ENCODE assay signal across 25 mouse cellular contexts in the genomic region with DNA sequence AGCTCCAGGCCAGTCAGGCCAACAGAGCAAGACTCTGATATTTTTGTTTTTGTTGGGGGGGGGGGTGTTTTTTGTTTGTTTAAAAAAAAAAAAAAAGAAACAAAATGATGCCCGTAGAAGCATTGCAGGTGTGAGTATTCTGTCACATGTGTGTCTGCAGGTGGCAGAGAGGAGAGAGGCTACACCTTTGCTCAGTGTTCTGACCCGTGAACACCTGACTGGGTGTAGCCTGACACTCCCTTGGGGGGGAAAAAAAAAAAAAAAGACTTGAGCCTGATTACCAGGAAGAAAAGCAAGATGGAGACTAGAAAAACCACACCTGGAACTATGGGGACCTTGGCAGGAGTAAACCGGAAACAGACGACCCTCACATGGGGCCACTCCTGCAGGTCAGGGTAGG.
DNase-seq lines count a peak whose midpoint lies in the region; ATAC-seq and TF ChIP-seq lines count a peak whose summit lies in the region.
"Had no signal": no experiment of that assay in that cellular context is flagged by ENCODE, and none has a peak within 500 bp of the region (broad histone marks: within the 10 kb centered on the region; RNA-seq: fewer than 3 reads in every experiment).

No protein-coding gene starts in this region.

- ATAC-seq in forebrain, embryonic 13.5 days = no peak
- peak; percentile 52 for ATAC-seq in intestine, embryonic 15.5 days
- peak; percentile 63 for ATAC-seq in intestine, postnatal 0 days
- peak; percentile 61; the same call in 1 of the 2 replicates for ATAC-seq in stomach, postnatal 0 days (ENCODE audit: low FRiP score, low TSS enrichment)
- no peak for ATAC-seq in erythroid progenitor cell, adult 5-6 weeks (replicated peaks; ENCODE audit: low FRiP score, poor library complexity, severe bottlenecking)
- ATAC-seq: activated CD4-positive, CD25-positive, alpha-beta regulatory T cell, adult 4 months; CD4-positive, CD25-positive, alpha-beta regulatory T cell, adult 4 months; forebrain, embryonic 14.5 days; forebrain, embryonic 16.5 days; Patski had no signal

- H3K36me3 ChIP-seq in forebrain, embryonic 10.5 days (replicated peaks) = no peaks in the 10 kb centered on the region
- H3K36me3 ChIP-seq in forebrain, embryonic 13.5 days (ENCODE audit: poor library complexity, severe bottlenecking) = no peaks in the 10 kb centered on the region
- H3K36me3 ChIP-seq in intestine, embryonic 15.5 days = no peaks in the 10 kb centered on the region
- no peaks in the 10 kb centered on the region for H3K36me3 ChIP-seq in intestine, postnatal 0 days (ENCODE audit: control insufficient read depth, insufficient read depth)
- H3K36me3 ChIP-seq in stomach, postnatal 0 days (ENCODE audit: control insufficient read depth, insufficient read depth, low read length) = no peaks in the 10 kb centered on the region
- H3K36me3 ChIP-seq: embryonic facial prominence, embryonic 10.5 days; embryonic facial prominence, embryonic 12.5 days; G1E had no signal

- peak overlapping the region; percentile 72 for H3K27ac ChIP-seq in forebrain, embryonic 10.5 days
- no peak overlapping the region for H3K27ac ChIP-seq in forebrain, embryonic 13.5 days
- no peak overlapping the region for H3K27ac ChIP-seq in intestine, embryonic 15.5 days
- no peak overlapping the region for H3K27ac ChIP-seq in intestine, postnatal 0 days (ENCODE audit: low read depth, low read length)
- H3K27ac ChIP-seq in stomach, postnatal 0 days (replicated peaks) = no peak overlapping the region
- H3K27ac ChIP-seq: embryonic facial prominence, embryonic 10.5 days; embryonic facial prominence, embryonic 12.5 days had no signal

- H3K4me1 ChIP-seq in forebrain, embryonic 10.5 days = peaks cover 32% of the 10 kb centered on the region
- peaks cover 12% of the 10 kb centered on the region for H3K4me1 ChIP-seq in forebrain, embryonic 13.5 days
- H3K4me1 ChIP-seq in intestine, embryonic 15.5 days (replicated peaks) = peaks cover 3% of the 10 kb centered on the region
- 0 out of 2 replicates have a peak, but pooled peaks cover 3% of the 10 kb centered on the region for H3K4me1 ChIP-seq in intestine, postnatal 0 days (replicated peaks; ENCODE audit: control insufficient read depth, insufficient read depth, low read length)
- no peaks in the 10 kb centered on the region for H3K4me1 ChIP-seq in stomach, postnatal 0 days (replicated peaks; ENCODE audit: control insufficient read depth, insufficient read depth)

- TF ChIP-seq CTCF in intestine, postnatal 0 days (IDR thresholded peaks at IDR 0.05; ENCODE audit: low read depth) = 0 out of 2 replicates have a peak, but pooled peaks have one; percentile 3
- no peak for TF ChIP-seq CTCF in stomach, postnatal 0 days (IDR thresholded peaks at IDR 0.05; ENCODE audit: low read depth)

- H3K4me3 ChIP-seq in forebrain, embryonic 10.5 days = no peak overlapping the region
- H3K4me3 ChIP-seq in forebrain, embryonic 13.5 days = no peak overlapping the region
- H3K4me3 ChIP-seq in intestine, embryonic 15.5 days (replicated peaks) = no peak overlapping the region
- no peak overlapping the region for H3K4me3 ChIP-seq in intestine, postnatal 0 days (ENCODE audit: low read depth, low read length)
- H3K4me3 ChIP-seq in stomach, postnatal 0 days (ENCODE audit: low read depth, low read length) = no peak overlapping the region
- H3K4me3 ChIP-seq: embryonic facial prominence, embryonic 10.5 days; embryonic facial prominence, embryonic 12.5 days had no signal

- peaks cover 26% of the 10 kb centered on the region for H3K27me3 ChIP-seq in forebrain, embryonic 10.5 days (ENCODE audit: poor library complexity, severe bottlenecking)
- H3K27me3 ChIP-seq in forebrain, embryonic 13.5 days = peaks cover under 1% of the 10 kb centered on the region; the same call in 1 of the 2 replicates
- no peaks in the 10 kb centered on the region for H3K27me3 ChIP-seq in intestine, embryonic 15.5 days (replicated peaks)
- H3K27me3 ChIP-seq in intestine, postnatal 0 days (replicated peaks; ENCODE audit: control insufficient read depth, insufficient read depth, low read length) = no peaks in the 10 kb centered on the region
- no peaks in the 10 kb centered on the region for H3K27me3 ChIP-seq in stomach, postnatal 0 days (ENCODE audit: control insufficient read depth, insufficient read depth, low read length)
- H3K27me3 ChIP-seq: CH12.LX; embryonic facial prominence, embryonic 12.5 days; Patski had no signal

- DNase-seq in forebrain, embryonic 10.5 days (ENCODE audit: extremely low spot score, low spot score) = no peak
- peak; percentile 42 for DNase-seq in stomach, postnatal 0 days (ENCODE audit: low spot score)
- no peak for DNase-seq in cerebellum, postnatal 25 days
- DNase-seq: adrenal gland, adult 2 months; adrenal gland, postnatal 10 days; adrenal gland, postnatal 25 days; B cell, adult 2 months; cerebellum, adult 11 months; cerebellum, adult 18-20 months; cerebellum, adult 8-10 months; cerebellum, adult 9-11 months; cerebellum, postnatal 14 days had no signal

- no peak for TF ChIP-seq EP300 in stomach, postnatal 0 days (optimal IDR thresholded peaks at IDR 0.05)

- no peak overlapping the region for H3K4me2 ChIP-seq in forebrain, embryonic 13.5 days
- no peak overlapping the region for H3K4me2 ChIP-seq in intestine, embryonic 15.5 days (replicated peaks)
- H3K4me2 ChIP-seq in intestine, postnatal 0 days (replicated peaks; ENCODE audit: low read depth) = no peak overlapping the region
- no peak overlapping the region for H3K4me2 ChIP-seq in stomach, postnatal 0 days (replicated peaks; ENCODE audit: low read depth)
- H3K4me2 ChIP-seq: embryonic facial prominence, embryonic 12.5 days had no signal

- no peaks in the 10 kb centered on the region for H3K9me3 ChIP-seq in forebrain, embryonic 10.5 days
- no peaks in the 10 kb centered on the region for H3K9me3 ChIP-seq in forebrain, embryonic 13.5 days (replicated peaks)
- H3K9me3 ChIP-seq in intestine, embryonic 15.5 days = no peaks in the 10 kb centered on the region
- H3K9me3 ChIP-seq in intestine, postnatal 0 days (ENCODE audit: control insufficient read depth) = no peaks in the 10 kb centered on the region
- H3K9me3 ChIP-seq in stomach, postnatal 0 days (ENCODE audit: control insufficient read depth, low read length) = no peaks in the 10 kb centered on the region
- H3K9me3 ChIP-seq: embryonic facial prominence, embryonic 10.5 days; embryonic facial prominence, embryonic 12.5 days had no signal

- 84% methylated on average over 4 of the region's 4 CpGs for WGBS in forebrain, embryonic 10.5 days
- WGBS in forebrain, embryonic 13.5 days = 89% methylated on average over 4 of the region's 4 CpGs
- WGBS in intestine, embryonic 15.5 days = 74% methylated on average over 4 of the region's 4 CpGs
- WGBS in intestine, postnatal 0 days = 48% methylated on average over 4 of the region's 4 CpGs
- WGBS in stomach, postnatal 0 days = 69% methylated on average over 4 of the region's 4 CpGs

- H3K9ac ChIP-seq in forebrain, embryonic 13.5 days = no peak overlapping the region
- H3K9ac ChIP-seq in intestine, embryonic 15.5 days = no peak overlapping the region
- no peak overlapping the region for H3K9ac ChIP-seq in intestine, postnatal 0 days (ENCODE audit: low read depth, low read length)
- H3K9ac ChIP-seq in stomach, postnatal 0 days (ENCODE audit: low read length) = no peak overlapping the region
- H3K9ac ChIP-seq: embryonic facial prominence, embryonic 12.5 days had no signal

Comparison
In these comparisons a context has a peak if more than half of its experiments do, and no peak if none do; other contexts are left out.
1. ATAC-seq: peak in intestine, embryonic 15.5 days (single experiment), intestine, postnatal 0 days (single experiment) and stomach, postnatal 0 days (single experiment); none in forebrain, embryonic 13.5 days (single experiment) and erythroid progenitor cell, adult 5-6 weeks (single experiment).